In genomic region chr11:94939280-94939679, GRCm38 (mm10) we compare ENCODE assay signal across 8 mouse cellular contexts. TPM values are rescaled to one million over a fixed set of nuclear protein-coding genes. Genes with fewer than 3 reads are reported as not detected.
A peak's percentile ranks its signal among the peaks of the same experiment; 100 is the strongest.
DNase-seq lines count a peak whose midpoint lies in the region; ATAC-seq and TF ChIP-seq lines count a peak whose summit lies in the region.

No protein-coding gene starts in this region.

- H3K27me3 ChIP-seq in heart, embryonic 15.5 days: peaks cover 68% of the 10 kb centered on the region
- H3K27me3 ChIP-seq in lung, postnatal 0 days (replicated peaks; ENCODE audit: insufficient read depth, low read length): peaks cover 16% of the 10 kb centered on the region; the same call in 1 of the 2 replicates

- H3K4me2 ChIP-seq in heart, embryonic 15.5 days: peak overlapping the region; percentile 81
- no peak overlapping the region for H3K4me2 ChIP-seq in lung, postnatal 0 days (replicated peaks; ENCODE audit: low read depth, low read length)

- H3K9me3 ChIP-seq in heart, embryonic 15.5 days (replicated peaks): no peaks in the 10 kb centered on the region
- no peaks in the 10 kb centered on the region for H3K9me3 ChIP-seq in lung, postnatal 0 days (ENCODE audit: low read length)

- H3K9ac ChIP-seq in heart, embryonic 15.5 days: peak overlapping the region; percentile 33
- H3K9ac ChIP-seq in lung, postnatal 0 days (replicated peaks; ENCODE audit: low read depth): no peak overlapping the region

- H3K4me1 ChIP-seq in heart, embryonic 15.5 days (replicated peaks): peaks cover 36% of the 10 kb centered on the region
- no peaks in the 10 kb centered on the region for H3K4me1 ChIP-seq in lung, postnatal 0 days (ENCODE audit: insufficient read depth, low read depth, low read length)

- peak overlapping the region; percentile 80 for H3K27ac ChIP-seq in heart, embryonic 15.5 days
- no peak overlapping the region for H3K27ac ChIP-seq in lung, postnatal 0 days (ENCODE audit: low read length)

- 13% methylated on average over 4 of the region's 4 CpGs for whole genome bisulfite sequencing in heart, embryonic 15.5 days
- WGBS in lung, postnatal 0 days: 20% methylated on average over 4 of the region's 4 CpGs

- DNase-seq in adrenal gland, adult (ENCODE audit: inconsistent age in 2 of 2, low spot score in 1 of 2): peak; percentile 68 to 90
- DNase-seq in adrenal gland, adult 8-10 months: no peak
- DNase-seq in Muller cell, postnatal 12 days (ENCODE audit: inconsistent ontology term): peak; percentile 82
- peak; percentile 77 for DNase-seq in layer of hippocampus, adult 9-10 months (ENCODE audit: low spot score)
- DNase-seq in lung, postnatal 0 days (ENCODE audit: low spot score): peak; percentile 80
- DNase-seq in spleen, adult 12 weeks (ENCODE audit: low spot score): peak; percentile 36

- ATAC-seq in common myeloid progenitor, adult 5-6 weeks (replicated peaks; ENCODE audit: low read depth, poor library complexity, severe bottlenecking): peak; percentile 41
- no peak for ATAC-seq in heart, embryonic 15.5 days (replicated peaks; ENCODE audit: insufficient number of reproducible peaks, insufficient read depth, low FRiP score, low read depth)
- no peak for ATAC-seq in lung, postnatal 0 days

- TF ChIP-seq EP300 in lung, postnatal 0 days (IDR thresholded peaks at IDR 0.05): no peak

- peak overlapping the region; percentile 57 for H3K4me3 ChIP-seq in heart, embryonic 15.5 days
- no peak overlapping the region for H3K4me3 ChIP-seq in lung, postnatal 0 days (ENCODE audit: low read depth, low read length)

- TF ChIP-seq CTCF in lung, postnatal 0 days (IDR thresholded peaks at IDR 0.05): peak; percentile 93

- no peaks in the 10 kb centered on the region for H3K36me3 ChIP-seq in heart, embryonic 15.5 days
- no peaks in the 10 kb centered on the region for H3K36me3 ChIP-seq in lung, postnatal 0 days (ENCODE audit: insufficient read depth, low read length)

RNA-seq across cellular contexts. Expression of gene Col1a1, which starts 3.3 kb away (rescaled TPM):
- total RNA-seq in adrenal gland, adult 8-10 months (2022): 10 to 100 TPM; 25.9 to 57.5 (median 32.5) TPM
- not detected in 2 replicates for total RNA-seq in common myeloid progenitor, adult 5-6 weeks (2017)
- 825 and 1,122 TPM in 2 replicates for polyA plus RNA-seq in heart, embryonic 15.5 days (2015; fragmentation: Nextera tagmentation; extraction: Ambion mirVana)
- 464 and 478 TPM in 2 replicates for polyA plus RNA-seq in lung, postnatal 0 days (2015; fragmentation: Nextera tagmentation; extraction: Ambion mirVana)

RNA-seq across cellular contexts. Expression of gene Hils1, which starts 28.1 kb away (rescaled TPM):
- total RNA-seq in adrenal gland, adult 8-10 months (2022): not detected
- total RNA-seq in common myeloid progenitor, adult 5-6 weeks (2017): not detected in 2 replicates
- 0.15 and 0.22 TPM in 2 replicates for polyA plus RNA-seq in heart, embryonic 15.5 days (2015; fragmentation: Nextera tagmentation; extraction: Ambion mirVana)
- polyA plus RNA-seq in lung, postnatal 0 days (2015; fragmentation: Nextera tagmentation; extraction: Ambion mirVana): not detected in 2 replicates

RNA-seq across cellular contexts. Expression of gene Sgca, which starts 36.8 kb away (rescaled TPM):
- not detected for total RNA-seq in adrenal gland, adult 8-10 months (2022)
- not detected in 2 replicates for total RNA-seq in common myeloid progenitor, adult 5-6 weeks (2017)
- polyA plus RNA-seq in heart, embryonic 15.5 days (2015; fragmentation: Nextera tagmentation; extraction: Ambion mirVana): 22.1 and 24.7 TPM in 2 replicates
- polyA plus RNA-seq in lung, postnatal 0 days (2015; fragmentation: Nextera tagmentation; extraction: Ambion mirVana): 0.33 and 0.55 TPM in 2 replicates

RNA-seq across cellular contexts. Expression of gene Ppp1r9b, which starts 51.6 kb away (rescaled TPM):
- total RNA-seq in adrenal gland, adult 8-10 months (2022): 100 to 1,000 TPM; 116 to 149 (median 131) TPM
- total RNA-seq in common myeloid progenitor, adult 5-6 weeks (2017): 145 and 164 TPM in 2 replicates
- 5.0 and 6.6 TPM in 2 replicates for polyA plus RNA-seq in heart, embryonic 15.5 days (2015; fragmentation: Nextera tagmentation; extraction: Ambion mirVana)
- polyA plus RNA-seq in lung, postnatal 0 days (2015; fragmentation: Nextera tagmentation; extraction: Ambion mirVana): 9.8 and 11.5 TPM in 2 replicates

Comparison
In these comparisons a context has a peak if more than half of its experiments do, and no peak if none do; other contexts are left out.
1. RNA of gene Col1a1, which starts 3.3 kb away (total RNA-seq): 25.9 to 57.5 TPM in adrenal gland, adult 8-10 months; not detected in common myeloid progenitor, adult 5-6 weeks; every median in the first group is over 10 times any median in the second.